Mouse (Mus musculus): ENCODE measurements around the gene Dnaic1. TPM values are rescaled to one million over a fixed set of nuclear protein-coding genes. Genes with fewer than 3 reads are reported as not detected.

Gene Dnaic1
- polyA plus RNA-seq, 1 experiment from 2014 or later: 1.1 TPM

GRCm38 (mm10) chr4:41606784-41607183, 37.2 kb downstream of the Dnaic1 start:
- H3K36me3 ChIP-seq (ENCODE audit: inconsistent target): no peaks in the 10 kb centered on the region
- no peak overlapping the region for H3K4me3 ChIP-seq (ENCODE audit: inconsistent target)
- no peak overlapping the region for H3K27ac ChIP-seq
- no peaks in the 10 kb centered on the region for H3K79me2 ChIP-seq (ENCODE audit: inconsistent target)
- WGBS (ENCODE audit: missing documents): 41% methylated on average over 4 of the region's 4 CpGs

GRCm38 (mm10) chr4:41609681-41610593, 40.4 kb downstream of the Dnaic1 start:
- H3K79me2 ChIP-seq (ENCODE audit: inconsistent target): no peaks in the 10 kb centered on the region
- H3K4me3 ChIP-seq (ENCODE audit: inconsistent target): no peak overlapping the region
- WGBS (ENCODE audit: missing documents): 85% methylated on average over 10 of the region's 10 CpGs
- H3K36me3 ChIP-seq (ENCODE audit: inconsistent target): no peaks in the 10 kb centered on the region
- no peak overlapping the region for H3K27ac ChIP-seq

- H3K27ac ChIP-seq: no peak overlapping the region
- H3K79me2 ChIP-seq (ENCODE audit: inconsistent target): no peaks in the 10 kb centered on the region
- H3K36me3 ChIP-seq (ENCODE audit: inconsistent target): no peaks in the 10 kb centered on the region
- 48% methylated on average over 6 of the region's 6 CpGs for WGBS (ENCODE audit: missing documents)
- H3K4me3 ChIP-seq (ENCODE audit: inconsistent target): no peak overlapping the region
These were observed 41.0 kb downstream of the Dnaic1 start for GRCm38 (mm10) chr4:41610594-41610980.

- H3K27ac ChIP-seq: no peak overlapping the region
- H3K36me3 ChIP-seq (ENCODE audit: inconsistent target): no peaks in the 10 kb centered on the region
- 88% methylated on average over 8 of the region's 8 CpGs for WGBS (ENCODE audit: missing documents)
- no peaks in the 10 kb centered on the region for H3K79me2 ChIP-seq (ENCODE audit: inconsistent target)
- no peak overlapping the region for H3K4me3 ChIP-seq (ENCODE audit: inconsistent target)
These were observed 42.6 kb downstream of the Dnaic1 start for GRCm38 (mm10) chr4:41612166-41612565.

- 7% methylated on average over 7 of the region's 7 CpGs for WGBS (ENCODE audit: missing documents)
- Histone ChIP-seq H3K79me2 (ENCODE audit: inconsistent target) (no peaks in the 10 kb centered on the region), H3K4me3 (ENCODE audit: inconsistent target) (no peak overlapping the region), H3K27ac (no peak overlapping the region), H3K36me3 (ENCODE audit: inconsistent target) (no peaks in the 10 kb centered on the region)
These were observed 44.6 kb downstream of the Dnaic1 start for GRCm38 (mm10) chr4:41614156-41614555.

GRCm38 (mm10) chr4:41615661-41616599, 46.4 kb downstream of the Dnaic1 start:
- Histone ChIP-seq H3K4me3 (ENCODE audit: inconsistent target) (no peak overlapping the region), H3K27ac (no peak overlapping the region), H3K79me2 (ENCODE audit: inconsistent target) (no peaks in the 10 kb centered on the region), H3K36me3 (ENCODE audit: inconsistent target) (no peaks in the 10 kb centered on the region)
- WGBS (ENCODE audit: missing documents): 92% methylated on average over 9 of the region's 9 CpGs

- H3K27ac ChIP-seq: no peak overlapping the region
- WGBS (ENCODE audit: missing documents): 90% methylated on average over 12 of the region's 12 CpGs
These were observed 49.6 kb downstream of the Dnaic1 start for GRCm38 (mm10) chr4:41618916-41619746.

GRCm38 (mm10) chr4:41622071-41622470, 52.5 kb downstream of the Dnaic1 start:
- no peaks in the 10 kb centered on the region for H3K36me3 ChIP-seq (ENCODE audit: inconsistent target)
- WGBS (ENCODE audit: missing documents): over 99% methylated on average over 14 of the region's 14 CpGs
- H3K4me3 ChIP-seq (ENCODE audit: inconsistent target): no peak overlapping the region
- no peaks in the 10 kb centered on the region for H3K79me2 ChIP-seq (ENCODE audit: inconsistent target)
- no peak overlapping the region for H3K27ac ChIP-seq

More at GRCm38 (mm10) chr4:41618916-41619746, 49.6 kb downstream of the Dnaic1 start:
- H3K36me3 ChIP-seq (ENCODE audit: inconsistent target): no peaks in the 10 kb centered on the region
- H3K79me2 ChIP-seq (ENCODE audit: inconsistent target): no peaks in the 10 kb centered on the region
- no peak overlapping the region for H3K4me3 ChIP-seq (ENCODE audit: inconsistent target)

GRCm38 (mm10) chr4:41628202-41628927, 58.8 kb downstream of the Dnaic1 start:
- Histone ChIP-seq H3K36me3 (ENCODE audit: inconsistent target) (no peaks in the 10 kb centered on the region), H3K4me3 (ENCODE audit: inconsistent target) (no peak overlapping the region), H3K79me2 (ENCODE audit: inconsistent target) (no peaks in the 10 kb centered on the region), H3K27ac (peak overlapping the region; percentile 69)
- 16% methylated on average over 8 of the region's 8 CpGs for WGBS (ENCODE audit: missing documents)

GRCm38 (mm10) chr4:41630196-41630595, 60.6 kb downstream of the Dnaic1 start:
- H3K27ac ChIP-seq: no peak overlapping the region
- H3K4me3 ChIP-seq (ENCODE audit: inconsistent target): no peak overlapping the region
- no peaks in the 10 kb centered on the region for H3K79me2 ChIP-seq (ENCODE audit: inconsistent target)
- H3K36me3 ChIP-seq (ENCODE audit: inconsistent target): no peaks in the 10 kb centered on the region
- WGBS (ENCODE audit: missing documents): 92% methylated on average over 6 of the region's 6 CpGs

GRCm38 (mm10) chr4:41631390-41631789, 61.8 kb downstream of the Dnaic1 start:
- no peak overlapping the region for H3K27ac ChIP-seq
- no peaks in the 10 kb centered on the region for H3K79me2 ChIP-seq (ENCODE audit: inconsistent target)
- no peak overlapping the region for H3K4me3 ChIP-seq (ENCODE audit: inconsistent target)
- WGBS (ENCODE audit: missing documents): 30% methylated on average over 11 of the region's 11 CpGs
- H3K36me3 ChIP-seq (ENCODE audit: inconsistent target): no peaks in the 10 kb centered on the region

- Histone ChIP-seq H3K27ac (no peak overlapping the region), H3K36me3 (ENCODE audit: inconsistent target) (no peaks in the 10 kb centered on the region), H3K79me2 (ENCODE audit: inconsistent target) (no peaks in the 10 kb centered on the region), H3K4me3 (ENCODE audit: inconsistent target) (no peak overlapping the region)
- WGBS (ENCODE audit: missing documents): 66% methylated on average over 9 of the region's 9 CpGs
These were observed 63.4 kb downstream of the Dnaic1 start for GRCm38 (mm10) chr4:41633001-41633400.

GRCm38 (mm10) chr4:41634631-41635030, 65.1 kb downstream of the Dnaic1 start:
- no peak overlapping the region for H3K4me3 ChIP-seq (ENCODE audit: inconsistent target)
- 93% methylated on average over 8 of the region's 8 CpGs for WGBS (ENCODE audit: missing documents)
- no peaks in the 10 kb centered on the region for H3K36me3 ChIP-seq (ENCODE audit: inconsistent target)
- H3K79me2 ChIP-seq (ENCODE audit: inconsistent target): no peaks in the 10 kb centered on the region
- H3K27ac ChIP-seq: no peak overlapping the region

All from macrophage (primary cell).